In the genomic region with DNA sequence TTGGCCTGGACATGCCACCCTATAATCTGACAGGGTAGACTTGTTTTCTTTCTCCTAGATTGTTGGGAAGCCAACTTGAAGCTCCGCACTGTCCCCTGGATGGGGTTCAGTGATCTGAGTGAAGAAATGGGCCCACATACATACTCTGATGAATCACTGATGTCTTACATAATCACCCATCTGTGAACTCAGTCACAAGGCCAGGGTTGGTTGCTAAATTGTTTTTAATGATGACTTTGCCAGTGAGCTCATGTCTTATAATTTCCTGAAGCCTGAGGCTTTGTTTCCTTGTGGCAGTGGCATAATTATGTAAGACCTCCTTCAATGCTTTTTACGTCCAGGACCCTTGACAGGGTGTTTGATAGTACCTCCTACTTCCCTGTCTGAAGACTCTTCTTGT, we compare ENCODE assay signal across 21 mouse cellular contexts. TPM values are rescaled to one million over a fixed set of nuclear protein-coding genes. Genes with fewer than 3 reads are reported as not detected.
"Had no signal": no experiment of that assay in that cellular context is flagged by ENCODE, and none has a peak within 500 bp of the region (broad histone marks: within the 10 kb centered on the region; RNA-seq: fewer than 3 reads in every experiment).

No protein-coding gene starts in this region.

- DNase-seq: kidney, postnatal 14 days; liver; liver, embryonic 13.5 days; liver, postnatal 0 days; lung, postnatal 14 days; right cerebral cortex, postnatal 25 days; thymus, adult 18-20 months; thymus, postnatal 14 days had no signal

- H3K4me3 ChIP-seq: kidney, embryonic 15.5 days; left cerebral cortex, adult 2 months; limb, embryonic 12.5 days; liver, embryonic 13.5 days; lung, embryonic 15.5 days; megakaryocyte, embryonic 14.5 days; midbrain, embryonic 13.5 days had no signal

- H3K4me2 ChIP-seq: kidney, embryonic 15.5 days; limb, embryonic 12.5 days; liver, embryonic 13.5 days; lung, embryonic 15.5 days; midbrain, embryonic 13.5 days had no signal

- H3K36me3 ChIP-seq: kidney, embryonic 15.5 days; limb, embryonic 12.5 days; liver, embryonic 13.5 days; lung, embryonic 15.5 days; midbrain, embryonic 13.5 days had no signal

- H3K9ac ChIP-seq: kidney, embryonic 15.5 days; limb, embryonic 12.5 days; liver, embryonic 13.5 days; liver, postnatal 0 days; lung, embryonic 15.5 days; midbrain, embryonic 13.5 days had no signal

- H3K27ac ChIP-seq: kidney, embryonic 15.5 days; left cerebral cortex, adult 2 months; limb, embryonic 12.5 days; liver, embryonic 13.5 days; lung, embryonic 15.5 days; macrophage; midbrain, embryonic 13.5 days had no signal

- H3K4me1 ChIP-seq: kidney, embryonic 15.5 days; limb, embryonic 12.5 days; liver, embryonic 13.5 days; lung, embryonic 15.5 days; megakaryocyte, embryonic 14.5 days; midbrain, embryonic 13.5 days had no signal

- H3K27me3 ChIP-seq: kidney, embryonic 15.5 days; limb, embryonic 12.5 days; liver, embryonic 13.5 days; lung, embryonic 15.5 days; megakaryocyte, embryonic 14.5 days; midbrain, embryonic 13.5 days had no signal

- ATAC-seq: liver, postnatal 0 days; midbrain, embryonic 13.5 days had no signal

- H3K9me3 ChIP-seq: kidney, embryonic 15.5 days; limb, embryonic 12.5 days; liver, embryonic 13.5 days; lung, embryonic 15.5 days; midbrain, embryonic 13.5 days had no signal

RNA-seq across cellular contexts. Expression of gene Ddi1, which starts 4.8 kb away (rescaled TPM):
- total RNA-seq: layer of hippocampus, adult 8-10 months; layer of hippocampus, postnatal 25 days; left cerebral cortex, adult 2 months; left cerebral cortex, postnatal 36 days; midbrain, postnatal 0 days had no signal
- polyA plus RNA-seq: large intestine, adult 2 months; liver, embryonic 13.5 days; liver, postnatal 0 days; macrophage; midbrain, postnatal 0 days; small intestine, adult 2 months had no signal
